Mouse (Mus musculus): ENCODE results near the gene Fignl1.

Gene Fignl1

DNA sequence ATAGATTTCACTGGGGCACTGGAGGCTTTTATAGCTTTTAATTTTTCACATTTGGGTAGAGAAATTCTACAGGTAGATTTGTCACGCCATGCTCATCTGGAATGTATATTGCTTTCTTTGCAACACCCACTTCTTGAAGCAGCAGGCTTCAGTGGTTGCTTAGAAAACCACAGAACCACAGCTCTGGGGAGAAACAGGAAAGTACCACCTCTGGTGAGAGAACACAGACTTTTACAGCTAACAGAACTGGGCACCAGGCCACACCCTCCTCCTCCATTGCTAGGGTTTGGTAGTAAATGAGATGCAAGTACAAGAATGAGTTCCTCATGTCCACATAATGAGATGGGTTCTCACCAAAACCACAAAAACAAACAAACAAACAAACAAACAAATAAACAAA, 42.7 kb downstream of the Fignl1 start:
- ATAC-seq (ENCODE audit: low TSS enrichment): no peak

DNA sequence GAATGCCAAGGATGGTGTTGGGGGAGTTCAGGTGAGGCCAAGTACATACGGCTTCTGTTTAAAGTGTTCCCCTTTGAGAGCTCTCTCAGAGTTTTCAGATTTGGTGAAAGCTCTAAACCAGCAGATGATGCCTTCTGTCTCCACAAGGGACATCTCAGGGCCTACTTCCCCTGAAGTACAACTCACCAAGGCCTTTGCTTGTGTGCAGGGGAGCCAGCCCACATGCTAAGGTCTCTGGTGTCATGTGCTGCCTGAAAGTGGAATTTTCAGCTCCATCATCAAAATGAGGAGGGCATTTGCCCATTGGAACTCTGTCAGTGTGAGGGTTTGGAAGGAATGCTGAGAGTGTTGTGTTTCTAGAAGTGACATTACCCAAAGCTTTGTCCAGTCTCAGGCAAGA, 43.3 kb downstream of the Fignl1 start:
- ATAC-seq (ENCODE audit: low TSS enrichment): no peak

DNA sequence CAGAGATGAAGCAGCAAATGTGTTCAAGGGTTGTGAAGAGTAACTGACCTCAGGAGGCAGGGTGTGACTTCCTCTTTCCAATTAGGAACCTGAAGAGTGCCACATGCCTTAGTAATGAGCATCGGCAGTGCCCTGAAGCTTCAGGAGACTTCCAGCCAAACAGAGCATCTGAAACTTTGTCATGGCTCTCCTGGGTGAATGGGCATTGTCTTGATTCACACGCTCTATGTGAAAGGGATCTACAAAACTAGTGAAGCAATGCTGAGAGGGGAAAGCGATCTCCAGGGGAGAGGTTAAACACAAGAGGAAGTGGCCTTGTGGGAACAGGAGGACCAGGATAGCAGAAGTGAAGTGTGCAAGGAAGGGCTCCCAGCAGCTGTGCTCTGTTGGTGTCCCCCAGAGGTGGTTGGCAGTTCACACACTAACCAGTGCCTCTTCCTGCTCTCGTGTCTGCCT, 45.5 kb downstream of the Fignl1 start:
- ATAC-seq (ENCODE audit: low TSS enrichment): no peak

DNA sequence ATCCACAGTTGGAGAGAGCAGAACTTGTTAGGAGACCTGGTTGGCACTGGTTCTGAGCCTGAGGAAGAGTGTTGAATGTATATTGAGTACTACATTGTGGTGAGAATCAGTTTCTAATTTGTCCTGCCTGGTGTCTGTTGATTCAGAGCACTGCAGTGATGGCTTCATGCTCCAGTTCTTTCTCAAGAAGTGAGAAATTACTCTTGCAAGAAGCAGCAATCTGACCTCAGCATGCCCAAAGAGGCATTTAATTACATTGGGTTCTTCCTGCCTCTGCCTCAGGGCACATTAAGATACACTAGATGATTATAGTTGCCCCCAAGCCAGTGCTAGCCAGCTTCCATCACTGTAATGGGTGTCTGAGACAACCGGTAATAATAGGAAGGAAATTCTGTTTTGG, 49.9 kb downstream of the Fignl1 start:
- no peak for ATAC-seq (ENCODE audit: low TSS enrichment)

DNA sequence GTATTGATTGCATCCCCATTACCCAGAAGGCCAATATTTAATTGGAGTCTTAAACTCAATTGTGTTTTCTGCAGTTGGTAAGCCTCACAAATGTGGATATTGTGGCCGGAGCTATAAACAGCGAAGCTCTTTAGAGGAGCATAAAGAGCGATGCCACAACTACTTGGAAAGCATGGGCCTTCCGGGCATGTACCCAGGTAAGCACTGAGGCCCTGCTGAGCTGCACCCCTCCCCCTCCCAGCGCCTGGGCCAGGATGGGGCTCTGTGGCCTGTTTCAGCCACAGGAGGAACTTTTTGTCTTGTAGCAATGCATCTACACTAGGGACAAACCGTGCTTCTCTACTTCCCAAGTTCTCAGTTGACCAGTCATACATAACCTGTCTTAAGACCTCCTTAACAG, 50.6 kb downstream of the Fignl1 start:
- no peak for ATAC-seq (ENCODE audit: low TSS enrichment)

DNA sequence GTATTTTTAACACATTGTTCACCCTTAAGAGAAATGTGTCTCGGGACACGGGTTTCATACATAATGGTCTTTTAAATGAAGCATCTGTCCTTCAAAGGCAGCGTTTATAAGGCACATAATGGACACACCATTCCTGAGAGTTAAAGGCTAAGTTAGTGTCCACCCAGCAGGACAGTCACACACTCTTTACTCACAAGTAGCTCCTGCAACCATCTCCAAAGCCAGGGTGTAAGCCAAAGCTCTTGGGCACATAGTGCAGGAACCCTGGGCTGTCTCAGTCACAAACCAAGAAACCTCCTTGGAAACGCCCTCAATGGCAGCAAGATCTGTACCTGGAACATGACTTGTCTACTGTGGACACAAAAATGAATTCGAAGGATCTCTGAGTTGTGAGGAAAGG, 55.9 kb downstream of the Fignl1 start:
- ATAC-seq (ENCODE audit: low TSS enrichment): no peak

DNA sequence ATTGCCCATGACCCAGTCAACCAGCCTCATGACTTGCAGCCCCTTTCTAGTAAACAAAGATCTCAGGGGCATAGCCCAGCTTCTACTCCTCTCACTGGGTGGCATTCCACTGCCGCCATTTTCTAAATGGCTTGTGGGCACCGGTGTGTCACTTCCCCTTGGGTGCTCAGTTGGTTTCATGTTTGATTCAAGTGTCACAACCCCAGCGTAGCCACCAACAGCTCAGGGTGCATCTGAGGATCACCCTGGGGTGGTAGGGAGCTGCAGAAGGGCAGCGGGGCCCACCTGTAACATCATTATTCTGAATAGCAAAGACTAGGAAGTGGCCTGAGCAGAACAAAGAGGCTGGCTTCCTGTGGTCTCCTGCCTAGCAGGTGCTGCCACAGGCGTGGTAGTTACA, 57.7 kb downstream of the Fignl1 start:
- ATAC-seq (ENCODE audit: low TSS enrichment): no peak

DNA sequence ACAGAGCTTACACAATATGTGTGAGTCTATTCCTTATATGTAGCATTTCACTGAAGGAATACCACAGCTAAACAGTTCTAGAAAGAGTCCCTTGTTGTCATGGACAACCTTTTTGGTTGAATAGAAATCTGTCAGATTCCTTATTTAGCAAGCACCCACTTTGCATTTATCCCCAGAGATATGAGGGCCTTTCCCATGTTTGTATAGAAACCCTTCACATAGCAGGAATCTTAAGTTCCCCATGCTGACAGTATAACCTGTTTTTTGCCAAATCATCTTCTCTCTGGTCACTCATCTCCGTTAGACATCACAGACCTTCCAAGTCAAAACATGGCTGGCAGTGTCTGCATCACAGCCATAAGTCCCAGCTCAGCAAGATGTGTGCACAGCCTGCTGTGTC, 64.5 kb downstream of the Fignl1 start:
- no peak for ATAC-seq (ENCODE audit: low TSS enrichment)

DNA sequence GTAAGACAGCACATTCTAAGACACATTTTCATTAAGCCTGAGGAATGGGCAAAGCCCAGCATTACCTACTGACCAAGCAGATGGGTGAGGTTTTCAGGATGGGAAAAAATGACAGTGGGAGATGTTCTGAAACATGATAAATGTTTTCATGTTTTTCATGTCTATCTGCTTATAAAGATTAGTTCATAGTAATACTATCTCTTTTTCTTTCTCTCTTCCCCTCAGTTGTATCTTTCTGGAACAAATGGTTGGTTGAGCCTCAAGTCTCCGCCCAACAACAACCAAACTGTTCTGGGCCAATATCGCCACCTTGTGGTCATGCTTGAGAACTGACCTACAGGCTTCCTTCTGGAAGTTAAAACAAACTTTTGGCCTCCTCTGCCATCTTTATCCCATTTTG, 66.1 kb downstream of the Fignl1 start:
- no peak for ATAC-seq (ENCODE audit: low TSS enrichment)

DNA sequence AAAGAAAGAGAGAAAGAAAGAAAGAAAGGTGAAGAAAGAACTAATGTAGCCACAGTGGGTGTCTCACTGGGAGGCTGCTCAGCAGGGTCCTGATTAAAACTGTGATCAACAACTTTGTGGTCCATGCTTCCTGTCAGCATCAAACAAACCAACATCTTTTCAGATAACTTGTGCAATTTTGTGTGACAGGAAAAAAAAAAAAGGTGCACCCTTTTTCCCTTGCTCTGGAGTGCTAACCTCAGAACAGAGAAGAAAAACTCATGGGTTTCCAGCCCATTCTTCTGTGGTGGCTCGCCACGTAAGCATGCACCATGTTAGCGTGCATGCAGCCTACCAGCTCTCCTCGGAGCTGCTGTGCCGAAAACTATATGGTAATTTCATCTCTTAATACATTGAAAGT, 67.2 kb downstream of the Fignl1 start:
- ATAC-seq (ENCODE audit: low TSS enrichment): no peak

DNA sequence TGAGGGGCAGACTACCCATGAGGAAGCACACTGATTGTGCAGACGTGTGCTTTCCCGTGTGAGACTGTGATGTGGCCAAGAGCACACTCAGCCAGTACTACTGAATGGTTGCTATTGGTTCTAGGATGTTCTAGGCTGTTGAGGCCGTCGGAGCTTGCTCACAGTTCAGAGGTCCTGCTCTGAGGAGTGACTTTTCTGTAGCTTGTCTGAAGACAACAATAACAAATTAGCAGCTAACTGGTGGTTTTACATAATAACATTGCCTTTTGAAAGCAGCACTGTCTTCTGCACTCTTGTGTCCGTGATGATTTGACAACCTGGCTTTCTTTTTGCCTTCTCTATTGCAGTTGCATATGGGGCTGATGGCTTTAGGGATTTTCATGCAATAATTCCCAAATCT, 68.2 kb downstream of the Fignl1 start:
- ATAC-seq (ENCODE audit: low TSS enrichment): no peak

DNA sequence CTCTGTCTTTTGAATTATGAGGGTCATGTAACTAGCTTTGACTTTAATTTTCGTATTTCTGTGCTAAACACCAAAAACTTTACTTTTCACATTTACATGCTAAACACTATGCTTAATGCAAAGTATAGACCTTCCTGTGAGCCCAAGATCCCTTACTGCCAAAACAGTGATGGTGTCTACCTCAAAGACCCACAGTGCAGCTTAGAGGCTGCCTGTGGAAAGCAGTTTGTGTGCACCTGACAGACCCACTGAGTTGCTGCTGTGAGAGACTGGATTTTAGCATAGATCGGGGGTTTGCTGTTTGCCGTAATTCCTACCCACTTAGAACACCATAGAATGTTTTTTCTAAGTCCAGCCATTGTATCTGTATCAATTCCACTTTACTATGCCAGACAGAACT, 69.7 kb downstream of the Fignl1 start:
- ATAC-seq (ENCODE audit: low TSS enrichment): no peak

DNA sequence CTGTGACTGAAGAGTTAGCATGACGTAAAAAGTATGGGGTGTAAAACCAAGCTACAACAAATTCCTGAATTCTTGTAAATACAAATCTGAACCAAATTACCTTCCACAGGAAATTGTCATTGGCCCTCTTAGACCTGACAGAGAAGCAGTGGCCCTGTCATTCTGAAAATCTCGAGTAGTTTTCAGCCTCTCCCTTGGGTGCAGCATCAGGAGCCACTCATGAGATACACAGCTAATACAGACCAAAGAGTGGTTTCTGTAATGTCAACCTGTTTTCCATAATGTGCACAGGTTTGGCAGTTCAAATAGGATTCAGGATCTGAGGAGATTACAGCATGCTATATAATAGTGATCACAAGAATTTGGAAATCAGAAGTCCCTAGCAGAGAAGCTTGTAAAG, 71.2 kb downstream of the Fignl1 start:
- no peak for ATAC-seq (ENCODE audit: low TSS enrichment)

All from frontal cortex, adult (tissue).